Mouse (Mus musculus): Measurements from ENCODE around the gene Nfe2.

- TF ChIP-seq GATA1 (IDR thresholded peaks at IDR 0.05; ENCODE audit: borderline replicate concordance, low read length) (no peak), FLI1 (IDR thresholded peaks at IDR 0.05; ENCODE audit: low read length) (no peak)
Measured at GRCm38 (mm10) chr15:103305070-103305678, 47.0 kb upstream of the Nfe2 start.
